Mouse (Mus musculus) adipocyte (in vitro differentiated cells): ENCODE results near the gene Csdc2.

Source experiments
- DNase-seq: peaks from one replicate; pipeline ENCODE4 v3.0.0-alpha.2; 2016; ENCODE audit warnings: low spot score

Csdc2 gene

GRCm38 (mm10) chr15:81993992-81994391 is 57.4 kb downstream of the Csdc2 start:
- no peak for DNase-seq
